Mouse (Mus musculus) common myeloid progenitor, adult 5-6 weeks (primary cell): ENCODE measurements at regions not wholly inside any gene's neighbourhood (a gene's known extent, or its start where the extent isn't known, plus 50 kb on each side); places are given as distances from the start of the nearest gene placed in this dataset.
"Not testable (repeated sequence)": the region's sequence is repeated elsewhere in the genome, so short reads cannot be mapped to it uniquely, and the experiment has no call there.

Experiments
- ATAC-seq: replicated peaks from 2 replicates; pipeline ENCODE4 v1.8.0; 2016; ENCODE audit warnings: low read depth, mild to moderate bottlenecking, moderate TSS enrichment, inconsistent platforms; ENCODE audit not compliant: poor library complexity, severe bottlenecking

- ATAC-seq, result not testable (repeated sequence)
Measured at GRCm38 (mm10) chr9:6845281-6845680, 339.0 kb downstream of the Dync2h1 start.

GRCm38 (mm10) chr9:6834936-6835335 lies 349.3 kb downstream of the Dync2h1 start:
- ATAC-seq, result not testable (repeated sequence)

- no peak for ATAC-seq
Measured at GRCm38 (mm10) chr9:6834470-6834869, 349.8 kb downstream of the Dync2h1 start.

GRCm38 (mm10) chr9:6832862-6833261 lies 351.4 kb downstream of the Dync2h1 start:
- no peak for ATAC-seq

GRCm38 (mm10) chr9:6831642-6832041 lies 352.6 kb downstream of the Dync2h1 start:
- ATAC-seq, result not testable (repeated sequence)

GRCm38 (mm10) chr9:6826581-6826980 lies 357.7 kb downstream of the Dync2h1 start:
- ATAC-seq, result no peak

- no peak for ATAC-seq
Measured at GRCm38 (mm10) chr9:6825609-6826008, 358.6 kb downstream of the Dync2h1 start.

- not testable (repeated sequence) for ATAC-seq
Measured at GRCm38 (mm10) chr9:6823946-6824345, 360.3 kb downstream of the Dync2h1 start.

GRCm38 (mm10) chr9:6823536-6823935 lies 360.7 kb downstream of the Dync2h1 start:
- ATAC-seq, result no peak

GRCm38 (mm10) chr9:6776671-6777070 lies 407.6 kb downstream of the Dync2h1 start:
- ATAC-seq, result no peak

GRCm38 (mm10) chr9:6741478-6741877 lies 442.8 kb downstream of the Dync2h1 start:
- no peak for ATAC-seq

GRCm38 (mm10) chr9:6736411-6736810 lies 447.8 kb downstream of the Dync2h1 start:
- ATAC-seq, result no peak

- ATAC-seq, result no peak
Measured at GRCm38 (mm10) chr9:6726411-6726810, 456.8 kb upstream of the Ddi1 start.

- no peak for ATAC-seq
Measured at GRCm38 (mm10) chr9:6677225-6677718, 407.6 kb upstream of the Ddi1 start.

GRCm38 (mm10) chr9:6668001-6668969 lies 398.6 kb upstream of the Ddi1 start:
- ATAC-seq, result peak; percentile 95

- ATAC-seq, result no peak
Measured at GRCm38 (mm10) chr9:6665679-6666078, 396.0 kb upstream of the Ddi1 start.

GRCm38 (mm10) chr9:6652267-6652994 lies 382.8 kb upstream of the Ddi1 start:
- no peak for ATAC-seq

- ATAC-seq, result no peak
Measured at GRCm38 (mm10) chr9:6651572-6652236, 382.1 kb upstream of the Ddi1 start.

GRCm38 (mm10) chr9:6645796-6646309 lies 376.2 kb upstream of the Ddi1 start:
- no peak for ATAC-seq

- ATAC-seq, result no peak
Measured at GRCm38 (mm10) chr9:6645321-6645720, 375.7 kb upstream of the Ddi1 start.
